15 mouse cellular contexts compared by ENCODE assay signal in the genomic region with DNA sequence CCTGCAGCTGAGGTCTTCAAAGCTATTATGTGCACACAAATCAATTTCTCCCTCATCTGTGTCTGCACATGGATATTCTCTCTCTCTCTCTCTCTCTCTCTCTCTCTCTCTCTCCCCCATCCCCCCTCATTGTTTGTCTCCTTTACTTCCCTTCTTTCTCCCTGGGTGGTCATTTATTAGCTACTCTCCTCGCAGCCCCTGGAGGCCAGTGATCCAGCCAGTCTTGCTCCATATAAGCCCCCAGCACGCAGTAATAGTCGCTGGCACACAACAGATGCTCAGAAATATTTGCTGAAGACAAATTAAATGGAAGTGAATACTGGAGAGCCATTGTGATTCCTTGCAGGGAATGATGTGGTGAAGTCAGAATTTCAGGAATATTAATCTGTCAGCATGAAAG. TPM values are rescaled to one million over a fixed set of nuclear protein-coding genes. Genes with fewer than 3 reads are reported as not detected.
DNase-seq lines count a peak whose midpoint lies in the region; ATAC-seq lines count a peak whose summit lies in the region.
"Had no signal": no experiment of that assay in that cellular context is flagged by ENCODE, and none has a peak within 500 bp of the region (broad histone marks: within the 10 kb centered on the region; RNA-seq: fewer than 3 reads in every experiment).

No protein-coding gene starts in this region.

- no peak overlapping the region for H3K4me3 ChIP-seq in heart, embryonic 10.5 days
- no peak overlapping the region for H3K4me3 ChIP-seq in liver, embryonic 11.5 days (ENCODE audit: low read depth, low read length)
- H3K4me3 ChIP-seq in midbrain, embryonic 13.5 days (replicated peaks) = no peak overlapping the region
- peak overlapping the region; percentile 72; the same call in 1 of the 2 replicates for H3K4me3 ChIP-seq in stomach, embryonic 16.5 days (replicated peaks; ENCODE audit: low read length)
- H3K4me3 ChIP-seq: hindbrain, embryonic 15.5 days; layer of hippocampus, adult 2 months had no signal

- DNase-seq in heart, embryonic 10.5 days (ENCODE audit: low spot score) = no peak
- DNase-seq in heart, postnatal 10 days = no peak
- DNase-seq in liver, embryonic 11.5 days (ENCODE audit: low spot score) = no peak
- no peak for DNase-seq in liver
- DNase-seq in gastrocnemius, postnatal 10 days = no peak
- no peak for DNase-seq in ovary, adult 18-20 months (ENCODE audit: low spot score)
- DNase-seq: B cell, adult 2 months; cerebellum, adult 9-11 months; heart, adult 11 months; thymus, adult 2 months had no signal

- 49% methylated on average over 3 of the region's 3 CpGs for WGBS in heart, embryonic 10.5 days
- 48% methylated on average over 3 of the region's 3 CpGs for WGBS in liver, embryonic 11.5 days
- WGBS in midbrain, embryonic 13.5 days = 7% methylated on average over 3 of the region's 3 CpGs
- 28% methylated on average over 3 of the region's 3 CpGs for WGBS in stomach, embryonic 16.5 days

- H3K9me3 ChIP-seq in heart, embryonic 10.5 days = no peaks in the 10 kb centered on the region
- H3K9me3 ChIP-seq in liver, embryonic 11.5 days (ENCODE audit: control insufficient read depth, low read length) = no peaks in the 10 kb centered on the region
- H3K9me3 ChIP-seq in midbrain, embryonic 13.5 days = no peaks in the 10 kb centered on the region
- no peaks in the 10 kb centered on the region for H3K9me3 ChIP-seq in stomach, embryonic 16.5 days (replicated peaks; ENCODE audit: control insufficient read depth, low read length)
- H3K9me3 ChIP-seq: hindbrain, embryonic 15.5 days had no signal

- H3K27me3 ChIP-seq in heart, embryonic 10.5 days (ENCODE audit: insufficient read depth, poor library complexity, severe bottlenecking) = peaks cover 13% of the 10 kb centered on the region
- peaks cover 21% of the 10 kb centered on the region for H3K27me3 ChIP-seq in liver, embryonic 11.5 days (replicated peaks; ENCODE audit: control insufficient read depth, insufficient read depth, low read length)
- peaks cover 42% of the 10 kb centered on the region for H3K27me3 ChIP-seq in midbrain, embryonic 13.5 days
- no peaks in the 10 kb centered on the region for H3K27me3 ChIP-seq in stomach, embryonic 16.5 days (ENCODE audit: control insufficient read depth, insufficient read depth, low read length)

- intact Hi-C loops in heart, postnatal 10 days (cut with DNase I) = no loop called here

- H3K9ac ChIP-seq in liver, embryonic 11.5 days (ENCODE audit: low read depth, low read length) = no peak overlapping the region
- H3K9ac ChIP-seq in midbrain, embryonic 13.5 days (replicated peaks) = peak overlapping the region; percentile 17; the same call in 1 of the 2 replicates
- H3K9ac ChIP-seq in stomach, embryonic 16.5 days (ENCODE audit: low read length) = no peak overlapping the region
- H3K9ac ChIP-seq: hindbrain, embryonic 15.5 days had no signal

- H3K36me3 ChIP-seq in heart, embryonic 10.5 days = peaks cover 6% of the 10 kb centered on the region; the same call in 1 of the 2 replicates
- no peaks in the 10 kb centered on the region for H3K36me3 ChIP-seq in liver, embryonic 11.5 days (ENCODE audit: control insufficient read depth, insufficient read depth, low read length)
- no peaks in the 10 kb centered on the region; the same call in 1 of the 2 replicates for H3K36me3 ChIP-seq in midbrain, embryonic 13.5 days
- H3K36me3 ChIP-seq in stomach, embryonic 16.5 days (ENCODE audit: control insufficient read depth, insufficient read depth, low read length) = no peaks in the 10 kb centered on the region
- H3K36me3 ChIP-seq: hindbrain, embryonic 15.5 days had no signal

- H3K4me2 ChIP-seq in liver, embryonic 11.5 days = 0 out of 2 replicates have a peak overlapping the region, but pooled peaks have one; percentile 13
- H3K4me2 ChIP-seq in midbrain, embryonic 13.5 days (replicated peaks) = peak overlapping the region; percentile 71
- peak overlapping the region; percentile 89; the same call in 1 of the 2 replicates for H3K4me2 ChIP-seq in stomach, embryonic 16.5 days (ENCODE audit: low read depth, low read length)
- H3K4me2 ChIP-seq: hindbrain, embryonic 15.5 days had no signal

- ATAC-seq in liver, embryonic 11.5 days (replicated peaks; ENCODE audit: low FRiP score) = no peak
- 0 out of 2 replicates have a peak, but pooled peaks have one; percentile 10 for ATAC-seq in midbrain, embryonic 13.5 days
- no peak for ATAC-seq in stomach, embryonic 16.5 days (ENCODE audit: insufficient read depth, low FRiP score)
- ATAC-seq: lung, postnatal 0 days had no signal

- H3K4me1 ChIP-seq in heart, embryonic 10.5 days = peaks cover 61% of the 10 kb centered on the region
- peaks cover 17% of the 10 kb centered on the region for H3K4me1 ChIP-seq in liver, embryonic 11.5 days (replicated peaks; ENCODE audit: control insufficient read depth, insufficient read depth, low read length)
- peaks cover 59% of the 10 kb centered on the region for H3K4me1 ChIP-seq in midbrain, embryonic 13.5 days (replicated peaks)
- H3K4me1 ChIP-seq in stomach, embryonic 16.5 days (ENCODE audit: control insufficient read depth, insufficient read depth, low read length) = peaks cover 30% of the 10 kb centered on the region

- 0 out of 2 replicates have a peak overlapping the region, but pooled peaks have one; percentile 65 for H3K27ac ChIP-seq in heart, embryonic 10.5 days
- no peak overlapping the region for H3K27ac ChIP-seq in liver, embryonic 11.5 days (ENCODE audit: low read depth, low read length)
- peak overlapping the region; percentile 53; the same call in 1 of the 2 replicates for H3K27ac ChIP-seq in midbrain, embryonic 13.5 days
- no peak overlapping the region for H3K27ac ChIP-seq in stomach, embryonic 16.5 days (ENCODE audit: low read length)
- H3K27ac ChIP-seq: hindbrain, embryonic 15.5 days; layer of hippocampus, adult 2 months had no signal

RNA-seq across cellular contexts. Expression of a gene that starts 2.2 kb away (rescaled TPM):
- polyA plus RNA-seq in heart, embryonic 10.5 days (2016; fragmentation: Nextera tagmentation; extraction: Ambion mirVana) = 19.5 and 24.2 TPM in 2 replicates
- 10 to 100 TPM; 17.0 to 17.5 TPM for total RNA-seq in heart, postnatal 10 days (2021)
- 5.9 and 6.8 TPM in 2 replicates for polyA plus RNA-seq in liver, embryonic 11.5 days (2014; fragmentation: Nextera tagmentation; extraction: Ambion mirVana)
- polyA plus RNA-seq in midbrain, embryonic 13.5 days (2015; fragmentation: Nextera tagmentation; extraction: Ambion mirVana) = 8.0 and 9.9 TPM in 2 replicates
- polyA plus RNA-seq in stomach, embryonic 16.5 days (2015; fragmentation: Nextera tagmentation; extraction: Ambion mirVana) = 18.7 and 20.0 TPM in 2 replicates
- 1 to 10 TPM; 5.9 to 9.1 TPM for total RNA-seq in gastrocnemius, postnatal 10 days (2021)

Comparison
In these comparisons a context has a peak if more than half of its experiments do, and no peak if none do; other contexts are left out.
1. H3K27ac ChIP-seq: peak in heart, embryonic 10.5 days (single experiment) and midbrain, embryonic 13.5 days (single experiment); none in liver, embryonic 11.5 days (single experiment) and stomach, embryonic 16.5 days (single experiment).
2. H3K4me2 ChIP-seq: peak in every context shown above with its lines; median percentile 89 in stomach, embryonic 16.5 days; 71 in midbrain, embryonic 13.5 days; 13 in liver, embryonic 11.5 days.